Mouse (Mus musculus) kidney, postnatal 36 days (tissue): ENCODE data around the gene Apol6.

Experiments
- DNase-seq, 2 experiments: peaks; one replicate each; pipeline ENCODE4 v3.0.0; 2021 to 2022; ENCODE audit warnings: mixed read lengths in 2 of 2

Apol6 gene

DNA sequence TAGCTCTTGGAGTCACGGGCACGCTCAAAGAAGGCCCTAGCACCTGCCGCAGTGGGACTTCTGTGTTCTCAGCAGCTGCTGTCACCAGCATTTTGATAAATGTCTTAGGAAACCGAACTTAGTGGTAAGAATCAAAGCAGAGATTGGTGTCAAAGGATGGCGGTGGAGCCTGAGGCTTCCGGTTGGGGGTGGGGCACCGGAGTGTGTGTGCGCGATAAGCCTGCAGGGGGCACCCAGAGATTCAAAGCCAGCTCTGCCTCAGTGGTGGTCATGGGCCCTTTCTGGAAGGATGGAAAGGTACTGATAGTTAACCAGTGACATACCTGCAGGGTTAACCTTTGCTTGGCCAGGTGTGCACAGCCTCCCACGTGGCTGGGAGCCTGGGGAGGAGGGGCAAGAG lies 27.0 kb downstream of the Apol6 start:
- DNase-seq, result peak in 1 of 2 experiments; percentile 66

DNA sequence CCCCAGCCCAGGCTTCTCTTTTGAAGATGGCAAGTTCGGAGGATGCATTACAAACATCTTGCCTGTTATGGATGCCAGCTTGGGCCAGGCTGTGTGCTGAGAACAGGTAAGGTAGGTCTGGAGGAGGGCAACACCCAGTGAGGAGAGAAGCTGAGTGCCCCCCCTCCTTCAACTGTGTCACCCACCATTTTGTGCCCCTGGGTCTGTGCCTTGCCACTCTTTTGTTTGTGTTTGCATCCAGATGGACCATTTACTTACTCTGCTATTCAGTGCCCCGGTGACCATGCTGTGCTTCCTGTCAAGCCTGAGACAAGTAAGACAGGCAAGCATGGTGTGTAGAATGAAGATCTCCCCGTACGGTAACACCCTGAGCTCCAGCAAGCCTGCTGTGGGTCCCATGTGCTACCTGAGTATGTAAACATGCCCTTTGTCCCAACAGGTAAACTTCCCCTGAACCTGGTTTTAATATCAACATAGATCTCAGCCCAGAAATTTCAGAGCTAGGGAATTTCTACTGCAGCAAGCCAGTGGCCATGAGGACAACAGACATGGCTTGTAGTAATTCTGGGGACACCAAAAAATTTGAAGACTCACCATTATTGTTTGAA lies 28.1 kb downstream of the Apol6 start:
- DNase-seq, result no peak

DNA sequence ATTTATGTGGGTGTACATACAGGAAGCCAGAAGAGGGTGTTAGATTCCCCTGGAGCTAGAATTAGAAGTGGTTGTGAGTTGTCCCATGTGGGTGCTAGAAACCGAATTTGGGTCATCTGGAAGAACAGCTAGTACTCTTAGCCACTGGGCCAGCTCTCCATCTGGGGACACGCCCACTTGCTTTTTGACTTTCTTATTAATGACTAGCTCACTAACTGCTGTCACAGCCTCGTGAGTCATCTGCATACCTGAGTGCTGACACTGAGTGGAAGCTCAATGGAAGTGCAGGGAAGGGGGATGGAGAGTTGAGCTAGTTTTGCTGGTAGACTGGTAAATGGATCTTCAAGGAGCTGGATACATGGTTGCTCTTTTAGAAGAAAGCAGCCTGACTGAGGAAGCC lies 32.0 kb downstream of the Apol6 start:
- no peak for DNase-seq

DNA sequence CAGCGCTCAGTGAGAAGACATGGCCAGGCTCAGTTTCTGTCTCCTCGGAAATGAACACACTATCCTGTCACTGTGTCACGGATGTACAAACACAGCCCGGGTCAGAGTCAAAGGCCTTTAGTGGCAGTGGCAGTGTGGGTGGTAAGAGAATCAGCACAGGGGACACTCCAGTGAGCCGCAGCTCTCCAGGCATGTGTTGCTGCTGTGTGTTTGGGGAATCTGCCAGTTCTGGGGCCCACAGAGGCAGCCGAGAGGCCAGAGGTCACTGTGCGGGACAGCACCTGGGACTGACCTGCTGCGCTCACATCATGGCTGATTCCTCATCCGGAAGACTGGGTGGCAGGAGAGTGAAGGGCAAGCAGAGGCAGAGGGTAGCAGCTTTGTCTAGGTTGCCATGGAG lies 33.4 kb downstream of the Apol6 start:
- DNase-seq, result no peak

DNA sequence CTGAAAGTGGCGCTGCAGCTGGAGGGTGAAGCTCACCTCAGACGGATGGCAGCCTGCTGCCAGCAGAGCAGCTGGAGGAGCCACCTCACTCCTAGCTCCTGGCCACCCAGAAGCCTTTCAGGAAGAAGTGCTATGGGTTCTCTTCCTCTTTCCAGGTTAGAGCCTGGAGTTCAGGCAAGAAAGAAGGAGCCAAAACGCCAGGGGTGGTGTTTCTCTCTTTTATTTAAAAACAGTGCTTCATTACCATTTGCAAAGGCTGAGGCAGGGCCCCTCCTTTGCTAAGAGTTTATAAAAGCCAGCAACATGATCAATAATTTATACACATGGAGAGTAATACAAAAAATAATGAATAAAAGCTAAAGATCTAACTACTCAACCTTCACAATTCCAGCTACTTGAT lies 34.3 kb downstream of the Apol6 start:
- no peak for DNase-seq

DNA sequence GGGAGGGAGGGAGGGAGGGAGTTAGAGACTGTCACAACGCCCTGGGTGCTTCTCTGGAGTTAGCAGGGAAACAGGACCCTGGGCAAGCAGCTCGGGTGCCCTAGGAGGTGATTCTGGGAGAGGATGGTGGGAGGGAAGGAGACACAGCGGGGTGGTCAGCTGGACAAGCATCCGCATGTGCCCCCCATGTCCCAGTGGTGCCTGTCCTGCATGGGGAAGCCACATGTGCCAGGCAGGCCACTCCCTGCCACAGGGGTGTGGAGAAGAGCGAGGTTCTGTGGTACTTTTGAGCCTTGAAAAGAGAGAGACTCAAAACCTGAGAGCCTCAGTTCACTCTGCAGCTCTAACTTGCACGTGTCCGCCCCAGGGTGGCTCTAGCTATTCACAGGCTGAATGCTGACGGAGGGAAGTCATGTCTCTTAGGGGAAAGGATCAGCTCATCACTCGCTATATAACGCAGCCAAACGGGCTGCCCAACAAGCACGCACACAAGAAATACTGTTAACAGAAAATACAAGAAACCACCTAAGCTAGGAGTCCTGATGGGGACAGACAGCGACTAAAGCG lies 34.8 kb downstream of the Apol6 start:
- no peak for DNase-seq

DNA sequence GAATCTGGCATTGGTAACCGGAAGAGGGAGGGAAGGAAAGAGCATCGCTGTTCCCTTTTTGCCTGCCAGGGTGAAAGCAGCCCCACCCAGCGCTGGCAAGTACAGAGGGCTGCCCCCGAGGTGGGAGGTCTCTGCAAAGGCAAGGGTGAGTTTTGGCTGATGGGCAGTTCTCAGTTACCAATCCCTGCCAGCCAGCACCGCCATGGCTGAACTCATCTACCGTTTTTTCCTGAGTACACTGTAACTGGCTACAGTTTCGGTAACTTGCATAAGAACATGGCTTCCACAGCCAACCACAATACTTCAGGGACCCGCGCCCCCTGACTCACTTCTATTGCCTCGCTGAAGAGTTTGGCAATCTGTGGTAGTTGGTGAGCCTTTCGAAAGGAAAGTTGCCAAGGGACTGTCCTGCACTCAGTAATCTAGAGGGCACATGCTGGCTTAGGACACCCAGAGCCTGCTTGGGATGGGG lies 35.4 kb downstream of the Apol6 start:
- DNase-seq, result peak; percentile 16 to 27

DNA sequence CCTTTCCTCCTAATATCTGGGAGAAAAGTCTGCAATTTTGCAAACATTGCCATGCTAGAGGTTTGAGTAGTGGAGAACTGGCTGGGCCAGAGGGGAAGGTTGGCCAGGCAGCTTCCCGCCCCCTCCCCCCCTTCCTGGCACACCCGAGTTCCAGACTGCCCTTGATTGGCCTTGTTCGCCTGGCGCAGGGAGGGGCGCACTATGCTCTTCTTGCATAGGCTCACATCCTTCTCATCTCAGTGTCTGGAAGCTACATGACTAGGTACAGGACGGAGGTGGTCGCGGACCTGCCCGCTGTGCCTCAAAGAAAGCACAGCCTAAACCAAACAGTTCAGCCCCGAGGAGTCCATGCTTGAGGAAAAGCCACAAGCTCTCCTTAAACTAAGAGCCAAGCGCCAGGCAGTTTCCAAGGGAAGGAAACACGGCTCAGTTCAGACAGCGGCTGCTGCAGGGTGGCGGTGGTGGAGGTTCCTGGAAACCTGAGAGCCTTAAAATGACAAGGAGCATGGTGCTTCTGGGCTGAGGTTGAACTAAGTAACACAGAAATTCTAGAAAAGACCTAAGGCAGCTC lies 36.2 kb downstream of the Apol6 start:
- no peak for DNase-seq

DNA sequence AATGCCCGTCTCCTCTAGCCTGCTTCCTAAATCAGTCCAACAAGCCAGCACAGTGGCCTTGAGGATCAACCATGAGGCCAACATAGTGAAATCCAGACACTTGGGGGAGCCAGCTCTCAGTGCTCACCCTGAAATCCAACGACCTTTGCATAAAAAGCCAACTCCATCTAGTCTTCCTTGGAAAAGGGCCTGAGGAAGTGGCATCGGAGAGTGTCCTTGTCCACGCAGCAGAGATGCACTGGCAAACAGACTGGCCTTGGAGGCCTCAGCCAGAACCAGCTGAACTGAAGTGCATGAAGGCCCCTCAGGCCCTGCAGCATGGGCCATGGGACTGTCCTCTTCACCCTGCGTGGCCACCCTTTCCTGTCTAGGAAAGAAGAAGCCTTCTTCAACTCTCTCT lies 36.9 kb downstream of the Apol6 start:
- no peak for DNase-seq

DNA sequence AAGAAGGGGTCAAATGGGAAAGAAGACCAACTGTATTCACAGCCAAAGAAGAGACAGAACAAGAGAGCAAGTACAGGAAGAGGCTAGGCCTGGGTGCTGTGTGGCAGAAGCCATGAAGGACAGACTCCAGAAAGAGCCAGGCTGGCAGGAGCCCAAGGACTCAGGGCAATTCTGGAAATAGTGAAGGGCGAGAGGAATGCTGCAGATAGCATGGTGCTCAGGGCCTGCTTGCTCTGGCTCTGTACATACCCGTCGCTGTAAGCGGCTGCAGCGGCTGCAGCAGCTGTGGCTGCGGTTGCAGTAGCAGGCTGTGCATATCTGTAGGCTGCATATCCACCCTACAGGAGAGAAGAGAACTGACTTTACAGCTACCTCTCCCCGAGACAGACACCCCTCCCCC lies 41.3 kb downstream of the Apol6 start:
- peak in 1 of 2 experiments; percentile 56 for DNase-seq

DNA sequence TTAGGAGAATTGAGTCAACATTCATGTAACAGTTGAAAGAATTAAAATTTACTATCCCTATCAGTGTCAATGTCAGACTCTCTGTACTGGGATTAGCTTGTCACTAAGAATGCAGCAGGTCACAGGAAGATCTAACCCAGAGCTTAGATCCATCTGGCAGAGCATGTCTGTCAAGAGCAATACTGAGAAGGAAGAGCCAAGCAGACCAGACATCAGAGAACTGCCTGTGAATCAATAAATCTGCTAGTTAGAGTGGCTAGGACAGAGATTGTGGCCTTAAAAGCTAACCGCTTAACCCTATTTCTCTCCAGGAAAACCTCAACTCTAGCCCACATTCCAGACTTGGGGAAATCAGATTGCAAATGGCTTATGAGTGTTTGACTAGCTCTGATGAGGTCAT lies 42.0 kb downstream of the Apol6 start:
- no peak for DNase-seq

DNA sequence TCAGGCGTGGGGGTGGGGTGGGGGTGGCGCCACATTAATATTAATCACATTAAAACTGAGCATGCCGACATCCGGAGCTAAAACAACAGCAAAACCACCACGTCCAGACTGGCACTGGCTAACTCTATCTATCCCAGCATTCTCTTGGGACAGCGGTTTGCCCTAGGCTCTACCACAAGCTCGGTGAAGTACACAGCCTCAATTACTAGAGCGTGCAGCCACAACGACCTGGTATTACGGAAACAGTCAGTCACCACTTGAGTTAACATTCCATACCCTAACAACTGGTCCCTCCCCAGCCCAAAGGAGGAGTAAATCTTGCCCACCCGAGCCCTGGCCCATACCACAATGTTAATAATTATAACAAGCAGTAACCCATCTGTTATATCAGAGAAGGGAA lies 44.7 kb downstream of the Apol6 start:
- DNase-seq, result peak in 1 of 2 experiments; percentile 13

DNA sequence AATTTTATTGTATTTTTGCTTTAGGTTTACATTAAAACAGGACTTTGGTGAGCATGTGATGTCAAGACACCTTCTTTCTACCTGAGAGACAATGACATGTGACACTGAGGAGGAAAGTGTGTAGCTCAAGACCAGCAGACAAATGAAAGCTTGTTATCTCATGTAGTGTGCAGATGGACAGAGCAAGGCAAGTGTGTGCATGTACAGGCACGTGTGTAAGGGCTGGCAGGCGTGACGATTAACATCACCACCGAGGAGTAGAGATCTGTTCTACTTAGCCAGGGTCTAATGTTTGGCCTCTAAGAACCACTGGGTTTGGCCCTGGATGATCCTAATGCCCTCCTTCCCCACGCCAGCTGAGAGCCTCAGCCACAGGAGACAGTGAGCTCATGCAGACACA lies 46.0 kb downstream of the Apol6 start:
- no peak for DNase-seq

DNA sequence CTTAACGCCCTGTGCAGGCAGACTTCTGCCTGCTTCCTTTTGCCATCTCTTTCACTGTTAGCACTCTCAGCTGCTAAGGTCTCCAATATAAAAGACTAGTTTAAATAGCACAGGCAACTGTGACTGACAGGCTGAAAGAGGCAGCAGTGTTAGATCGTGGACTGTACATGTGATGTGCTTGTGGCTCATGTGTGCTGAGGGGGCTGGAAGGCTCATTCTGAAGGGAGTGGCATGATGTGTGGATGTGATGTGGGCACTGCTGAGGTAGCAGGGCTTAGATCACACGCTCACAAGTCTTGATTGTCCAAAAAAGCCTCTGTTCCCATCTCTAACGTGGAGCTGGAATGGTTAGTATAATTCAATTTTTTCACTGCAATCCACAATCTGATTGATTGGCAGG lies 46.9 kb downstream of the Apol6 start:
- no peak for DNase-seq

DNA sequence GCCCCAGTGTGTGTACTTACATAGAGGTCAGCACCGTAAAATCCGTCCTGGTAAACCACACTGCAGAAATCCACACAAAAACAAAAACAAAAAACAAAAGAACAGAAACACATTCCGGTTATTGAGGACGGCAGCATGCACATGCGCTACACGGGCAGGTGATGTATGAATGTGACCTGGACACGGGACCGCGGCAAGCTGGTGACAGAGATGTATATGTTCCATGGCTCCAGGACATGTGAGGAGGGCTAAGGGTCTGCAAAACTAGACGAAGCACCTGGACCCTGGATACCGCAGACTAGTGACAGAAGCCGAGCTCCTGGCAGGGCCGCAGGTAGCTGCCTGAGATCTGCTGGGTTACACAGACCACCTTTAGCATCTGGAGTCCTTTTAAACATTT lies 49.9 kb downstream of the Apol6 start:
- DNase-seq, result no peak

DNA sequence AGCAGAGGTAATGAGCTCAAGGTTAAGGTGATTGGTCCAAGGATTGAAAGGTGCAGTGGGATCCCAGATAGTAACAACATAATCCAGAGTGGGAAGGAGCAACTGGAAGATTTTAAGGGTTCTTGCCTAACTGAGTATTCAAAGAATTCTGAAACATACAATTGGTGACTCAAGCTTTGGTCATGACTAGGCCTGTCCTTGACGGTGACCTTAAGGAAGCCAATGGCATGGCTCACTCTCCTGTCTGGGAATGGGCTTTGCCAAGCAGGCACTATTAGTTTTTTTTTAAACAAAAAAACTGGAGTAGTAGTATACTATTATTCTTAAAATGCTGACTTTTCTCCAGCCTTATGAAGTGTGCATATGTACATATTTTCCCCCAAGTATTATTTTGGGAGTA lies 50.7 kb downstream of the Apol6 start:
- no peak for DNase-seq

DNA sequence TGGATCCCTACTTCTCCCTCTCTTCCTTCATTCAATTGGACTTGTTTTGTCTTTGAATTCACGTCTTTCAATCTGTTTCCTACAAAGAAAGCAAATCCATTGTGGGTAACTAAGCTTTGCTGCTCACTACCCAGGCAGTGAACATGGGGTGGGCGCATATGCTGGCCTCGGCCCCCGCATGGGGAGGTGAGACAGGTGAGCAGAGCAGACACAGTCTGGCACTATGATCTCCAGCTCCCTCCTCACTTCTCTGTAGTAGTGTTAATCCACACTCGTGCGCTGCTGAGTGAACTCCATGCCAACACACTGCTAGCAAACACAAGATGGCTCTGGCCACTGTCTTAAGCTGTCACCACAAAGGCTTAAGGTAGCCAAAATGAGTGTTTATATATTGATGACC lies 52.8 kb downstream of the Apol6 start:
- DNase-seq, result no peak

DNA sequence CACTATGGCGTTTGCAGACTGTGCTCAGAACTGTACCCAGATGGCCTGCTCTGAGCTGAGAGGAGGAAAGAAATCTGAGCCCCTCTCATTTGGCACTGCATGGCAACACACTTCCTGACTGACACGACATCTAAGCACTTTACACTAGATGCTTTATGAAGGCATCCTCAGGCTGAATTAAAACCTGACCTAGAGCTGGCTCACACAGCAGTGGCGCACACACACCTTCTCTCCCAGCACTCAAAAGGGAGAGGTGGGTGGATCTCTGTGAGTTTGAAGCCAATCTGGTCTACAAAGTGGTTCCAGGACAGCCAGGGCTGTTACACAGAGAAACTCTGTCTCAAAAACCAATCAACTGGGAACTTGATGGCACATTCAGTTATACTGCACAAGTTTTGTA lies 55.2 kb downstream of the Apol6 start:
- DNase-seq, result no peak

DNA sequence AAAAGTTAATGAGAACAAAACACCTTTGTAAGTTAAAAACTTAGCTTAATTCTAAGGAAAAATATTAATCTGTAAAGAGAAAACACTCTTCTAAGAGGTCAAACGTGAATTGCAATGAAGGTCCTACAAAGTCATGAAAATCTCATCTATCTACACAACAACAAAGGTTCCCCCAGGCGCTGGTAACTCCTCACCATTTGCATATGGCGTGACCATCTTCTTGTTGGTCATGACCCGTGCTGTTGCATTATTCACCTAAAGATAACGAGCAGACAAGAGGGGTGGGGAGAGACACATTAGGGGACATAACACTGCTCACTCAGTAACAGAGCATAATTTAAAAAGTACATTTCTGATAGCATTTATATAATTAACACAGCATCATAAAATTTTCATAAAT lies 58.2 kb downstream of the Apol6 start:
- no peak for DNase-seq

DNA sequence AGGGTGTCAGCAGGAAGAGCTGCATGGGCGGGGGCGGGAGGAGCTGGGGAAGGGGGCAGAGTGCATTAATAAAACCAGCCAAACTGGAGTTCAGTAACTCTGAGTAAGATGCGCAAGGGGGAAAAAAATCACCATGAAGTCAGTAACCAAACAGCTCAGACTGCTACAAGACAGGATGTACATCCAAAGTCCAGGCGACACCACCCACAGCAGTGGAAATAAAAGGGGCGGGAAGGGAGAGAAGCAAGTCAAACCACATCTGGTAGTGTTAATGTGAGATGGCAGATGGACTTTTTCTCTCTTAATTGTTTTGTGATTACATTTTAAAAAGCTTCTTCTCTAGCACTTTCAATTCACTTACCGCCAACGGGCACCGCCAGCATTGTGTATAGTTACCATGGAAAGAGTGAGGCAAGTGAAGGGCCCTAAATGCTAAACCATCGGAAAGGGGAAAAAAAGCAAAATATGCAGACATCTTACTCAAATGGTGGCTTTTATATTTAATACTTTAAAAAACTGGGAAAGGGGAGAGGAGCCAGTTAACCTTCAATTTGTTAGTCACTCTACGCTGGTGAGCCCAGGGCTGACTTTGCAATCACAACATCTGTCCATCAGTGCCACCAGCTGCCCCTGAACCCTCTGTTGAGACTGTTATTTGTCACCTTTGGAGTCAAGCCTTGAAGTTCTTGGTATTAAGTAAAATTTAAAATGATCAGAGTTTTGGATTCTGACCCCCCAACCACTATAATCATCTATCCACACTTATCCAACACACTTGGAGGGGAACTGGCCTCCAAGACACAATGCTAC lies 60.0 kb downstream of the Apol6 start:
- DNase-seq, result no peak

DNA sequence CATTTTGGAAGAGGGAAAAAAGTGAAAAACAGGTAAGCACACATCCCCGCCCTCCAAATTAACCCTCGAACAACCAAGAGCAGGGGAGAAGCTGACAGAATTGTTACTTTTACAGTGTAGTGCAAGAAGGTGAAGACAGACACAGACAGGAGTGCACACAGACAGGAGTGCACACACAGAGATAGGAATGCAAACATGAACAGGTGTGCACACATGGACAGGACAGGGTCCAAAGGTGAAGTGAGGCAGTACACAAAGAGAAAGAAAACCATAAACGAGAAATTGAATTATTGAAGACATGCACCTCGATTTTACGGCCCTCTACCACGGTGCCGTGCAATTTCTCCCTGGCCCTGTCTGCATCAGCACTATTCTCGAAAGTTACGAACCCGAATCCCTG lies 60.7 kb downstream of the Apol6 start:
- no peak for DNase-seq
